Mouse (Mus musculus): ENCODE data around the gene Ube2s. TPM values are rescaled to one million over a fixed set of nuclear protein-coding genes. Genes with fewer than 3 reads are reported as not detected.
A peak's percentile ranks its signal among the peaks of the same experiment; 100 is the strongest.

Gene Ube2s
- total and polyA plus RNA-seq, 3 experiments = 341 to 740 TPM; not detected in 1

- Histone ChIP-seq H3K4me3 (ENCODE audit: control insufficient read depth in 1 of 2, insufficient read depth in 1 of 2, low read depth in 2 of 2, low read length in 2 of 2) (no peak overlapping the region), H3K9ac (ENCODE audit: control insufficient read depth, low read depth, low read length, poor library complexity, severe bottlenecking) (no peak overlapping the region), H3K27me3 (ENCODE audit: control insufficient read depth in 1 of 2, insufficient read depth in 2 of 2, low read length in 2 of 2) (no peaks in the 10 kb centered on the region), H3K79me2 (ENCODE audit: control insufficient read depth, insufficient read depth, low read length, poor library complexity) (no peaks in the 10 kb centered on the region), H3K4me1 (ENCODE audit: control insufficient read depth in 1 of 2, insufficient read depth in 2 of 2, low read length in 2 of 2) (no peaks in the 10 kb centered on the region), H3K27ac (ENCODE audit: control insufficient read depth, low read depth, low read length) (no peak overlapping the region), H3K9me3 (replicated peaks; ENCODE audit: insufficient read depth, low read length) (no peaks in the 10 kb centered on the region), H3K36me3 (ENCODE audit: control insufficient read depth in 1 of 2, insufficient read depth in 2 of 2, low read length in 2 of 2) (peaks cover 4% of the 10 kb centered on the region in 2 experiments; a peak in 3 of 4 replicates)
- DNase-seq (ENCODE audit: low read depth, low spot score) = peak; percentile 15
- TF ChIP-seq ZNF384 (IDR thresholded peaks at IDR 0.05; ENCODE audit: low read depth, low read length) (no peak), MEF2A (IDR thresholded peaks at IDR 0.05; ENCODE audit: extremely low read depth, insufficient replicate concordance, low read depth, low read length, poor library complexity, severe bottlenecking) (no peak), USF2 (IDR thresholded peaks at IDR 0.05; ENCODE audit: borderline replicate concordance in 1 of 2, insufficient read depth in 1 of 2, low read depth in 1 of 2, low read length in 2 of 2) (no peak)
These were observed 10.1 kb downstream of the Ube2s start for GRCm38 (mm10) chr7:4802247-4802646.

GRCm38 (mm10) chr7:4795767-4796433 lies 16.5 kb downstream of the Ube2s start:
- Histone ChIP-seq H3K79me2 (ENCODE audit: control insufficient read depth, insufficient read depth, low read length, poor library complexity) (peaks cover 24% of the 10 kb centered on the region), H3K27me3 (ENCODE audit: control insufficient read depth in 1 of 2, insufficient read depth in 2 of 2, low read length in 2 of 2) (no peaks in the 10 kb centered on the region), H3K4me1 (ENCODE audit: control insufficient read depth in 1 of 2, insufficient read depth in 2 of 2, low read length in 2 of 2) (peaks cover 0 to 7% of the 10 kb centered on the region in 2 experiments; a peak in 2 of 4 replicates), H3K27ac (ENCODE audit: control insufficient read depth, low read depth, low read length) (no peak overlapping the region), H3K36me3 (ENCODE audit: control insufficient read depth in 1 of 2, insufficient read depth in 2 of 2, low read length in 2 of 2) (peaks cover 9 to 10% of the 10 kb centered on the region in 2 experiments), H3K4me3 (ENCODE audit: control insufficient read depth in 1 of 2, insufficient read depth in 1 of 2, low read depth in 2 of 2, low read length in 2 of 2) (no peak overlapping the region), H3K9ac (ENCODE audit: control insufficient read depth, low read depth, low read length, poor library complexity, severe bottlenecking) (no peak overlapping the region), H3K9me3 (replicated peaks; ENCODE audit: insufficient read depth, low read length) (no peaks in the 10 kb centered on the region)
- no peak for TF ChIP-seq KAT2A (conservative IDR thresholded peaks at IDR 0.05; ENCODE audit: low read depth, low read length)
- TF ChIP-seq RAD21 (IDR thresholded peaks at IDR 0.05; ENCODE audit: low read depth, low read length) = peak; percentile 10; the same call in 1 of the 2 replicates
- TF ChIP-seq MAFK (IDR thresholded peaks at IDR 0.05; ENCODE audit: borderline replicate concordance, low read depth, low read length) = no peak
- TF ChIP-seq MYB (IDR thresholded peaks at IDR 0.05; ENCODE audit: low read depth, low read length) = no peak
- TF ChIP-seq MYC (IDR thresholded peaks at IDR 0.05; ENCODE audit: low read depth, low read length) = peak; percentile 29; the same call in 1 of the 2 replicates
- TF ChIP-seq ZMIZ1 (IDR thresholded peaks at IDR 0.05; ENCODE audit: low read depth, low read length) = no peak; the same call in 1 of the 2 replicates
- TF ChIP-seq SMC3 (IDR thresholded peaks at IDR 0.05; ENCODE audit: low read depth, low read length) = peak; percentile 43
- TF ChIP-seq POLR2AphosphoS2 (IDR thresholded peaks at IDR 0.05; ENCODE audit: low read length) = peak; percentile 95
- peak in 1 of 2 experiments; percentile 63; a peak in 2 of 4 replicates for TF ChIP-seq POLR2A (IDR thresholded peaks at IDR 0.05; ENCODE audit: control insufficient read depth in 1 of 2, insufficient read depth in 1 of 2, low read depth in 1 of 2, low read length in 2 of 2, poor library complexity in 1 of 2)
- TF ChIP-seq ZKSCAN1 (IDR thresholded peaks at IDR 0.05; ENCODE audit: low read depth, low read length) = no peak
- no peak for TF ChIP-seq SIN3A (IDR thresholded peaks at IDR 0.05; ENCODE audit: low read length)
- no peak for TF ChIP-seq CHD2 (IDR thresholded peaks at IDR 0.05; ENCODE audit: low read length)
- peak; percentile 53; the same call in 1 of the 2 replicates for TF ChIP-seq POLR2AphosphoS5 (IDR thresholded peaks at IDR 0.05; ENCODE audit: borderline replicate concordance, low read depth, low read length)
- TF ChIP-seq MAX (IDR thresholded peaks at IDR 0.05; ENCODE audit: low read length) = no peak
- TF ChIP-seq MEF2A (IDR thresholded peaks at IDR 0.05; ENCODE audit: extremely low read depth, insufficient replicate concordance, low read depth, low read length, poor library complexity, severe bottlenecking) = no peak
- TF ChIP-seq TCF12 (IDR thresholded peaks at IDR 0.05; ENCODE audit: low read depth, low read length) = no peak
- no peak; the same call in 1 of the 2 replicates for TF ChIP-seq ZC3H11A (IDR thresholded peaks at IDR 0.05; ENCODE audit: low read depth, low read length)
- TF ChIP-seq USF1 (IDR thresholded peaks at IDR 0.05; ENCODE audit: low read depth, low read length) = no peak
- TF ChIP-seq ZNF384 (IDR thresholded peaks at IDR 0.05; ENCODE audit: low read depth, low read length) = no peak
- no peak for TF ChIP-seq USF2 (IDR thresholded peaks at IDR 0.05; ENCODE audit: borderline replicate concordance in 1 of 2, insufficient read depth in 1 of 2, low read depth in 1 of 2, low read length in 2 of 2)
- TF ChIP-seq CTCF (IDR thresholded peaks at IDR 0.05 in 2 of 3, conservative IDR thresholded peaks at IDR 0.05 in 1 of 3; ENCODE audit: control insufficient read depth in 1 of 3, insufficient read depth in 1 of 3, low read depth in 2 of 3, low read length in 3 of 3, poor library complexity in 1 of 3, severe bottlenecking in 1 of 3) = peak in 2 of 3 experiments; percentile 54 to 56; a peak in 4 of 6 replicates
- DNase-seq (ENCODE audit: low read depth, low spot score) = peak; percentile 75

Measured in MEL (cell line).